Mouse (Mus musculus) C2C12 (cell line): Measurements from ENCODE around the gene Sdk1. TPM values are rescaled to one million over a fixed set of nuclear protein-coding genes. Genes with fewer than 3 reads are reported as not detected.
"Not testable (repeated sequence)": the region's sequence is repeated elsewhere in the genome, so short reads cannot be mapped to it uniquely, and the experiment has no call there.

Source experiments
- H3K27me3 ChIP-seq: one replicate; pipeline ENCODE4 v1.6.1; 2011; ENCODE audit not compliant: control insufficient read depth, insufficient read depth, insufficient read length
- H3K36me3 ChIP-seq: one replicate; pipeline ENCODE4 v1.6.1; 2011; ENCODE audit not compliant: control insufficient read depth, insufficient read depth
- H3K4me3 ChIP-seq: one replicate; pipeline ENCODE4 v1.5.1; 2011; ENCODE audit warnings: mild to moderate bottlenecking, control low read depth; ENCODE audit not compliant: poor library complexity, insufficient read depth, severe bottlenecking
- H3K79me2 ChIP-seq: one replicate; pipeline ENCODE4 v1.6.1; 2011; ENCODE audit not compliant: control insufficient read depth, insufficient read depth
- H3K79me3 ChIP-seq: one replicate; pipeline ENCODE4 v1.6.1; 2011; ENCODE audit warnings: low read depth, control low read depth
- H3ac ChIP-seq: one replicate; pipeline ENCODE3; 2011; ENCODE audit warnings: low read depth; ENCODE audit not compliant: control insufficient read depth, insufficient read length
- CEBPB ChIP-seq: IDR thresholded peaks from one replicate; pipeline ENCODE4 v1.6.1; 2011; ENCODE audit warnings: low read depth, mild to moderate bottlenecking, control low read depth, moderate library complexity
- CTCF ChIP-seq: IDR thresholded peaks from one replicate; pipeline ENCODE4 v1.5.1; 2011; ENCODE audit not compliant: control insufficient read depth, insufficient read depth, insufficient read length
- FOSL1 ChIP-seq: IDR thresholded peaks from one replicate; pipeline ENCODE4 v1.8.0; 2011; ENCODE audit warnings: mild to moderate bottlenecking, low read length; ENCODE audit not compliant: poor library complexity, insufficient read depth, severe bottlenecking
- MAX ChIP-seq: IDR thresholded peaks from one replicate; pipeline ENCODE4 v1.6.1; 2011; ENCODE audit warnings: mild to moderate bottlenecking, control low read depth
- MYOD1 ChIP-seq: IDR thresholded peaks from one replicate; pipeline ENCODE4 v1.6.1; 2011; ENCODE audit warnings: low read depth; ENCODE audit not compliant: control insufficient read depth, insufficient read length
- MYOG ChIP-seq: IDR thresholded peaks from one replicate; pipeline ENCODE4 v1.6.1; 2011; ENCODE audit not compliant: control insufficient read depth, insufficient read length; ENCODE audit errors: extremely low read depth
- USF1 ChIP-seq: IDR thresholded peaks from one replicate; pipeline ENCODE4 v1.6.1; 2011; ENCODE audit warnings: low read depth, mild to moderate bottlenecking, control low read depth, moderate library complexity
- polyA plus RNA-seq: library from polyadenylated mRNA; unstranded; fragments of >200 nt; fragmentation: generic; extraction: Trizol; gene quantifications from one replicate; pipeline ENCODE4 v1.2.1, GENCODE M21; 2012; ENCODE audit warnings: missing spikeins

The Sdk1 gene
- polyA plus RNA-seq, 1 experiment = 0.61 TPM

DNA sequence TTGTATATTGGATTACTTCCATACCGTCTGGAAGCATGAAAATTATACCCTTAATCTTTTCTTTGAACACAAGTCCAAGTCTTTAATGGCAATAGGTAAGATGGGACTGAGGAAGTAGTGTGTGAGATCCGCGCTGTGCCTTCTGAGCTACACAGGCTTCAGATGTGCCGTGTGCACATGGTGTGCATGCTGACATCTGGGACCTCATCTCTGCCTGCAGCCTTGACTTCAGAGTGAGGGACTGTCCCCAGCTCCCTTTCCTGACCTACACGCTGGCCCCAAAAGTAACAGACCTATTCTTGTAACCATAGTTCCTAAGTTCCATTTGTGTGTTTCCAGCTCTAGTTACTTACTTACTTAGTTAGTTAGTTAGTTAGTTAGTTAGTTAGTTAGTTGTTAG, 390.4 kb downstream of the Sdk1 start:
- TF ChIP-seq CEBPB = no peak
- no peak for TF ChIP-seq FOSL1
- TF ChIP-seq USF1 = no peak
- no peak for TF ChIP-seq MYOD1
- no peak for TF ChIP-seq CTCF
- TF ChIP-seq MAX = no peak
- TF ChIP-seq MYOG = no peak
- H3K79me3 ChIP-seq = no peaks in the 10 kb centered on the region
- no peak overlapping the region for H3K4me3 ChIP-seq
- H3K79me2 ChIP-seq = no peaks in the 10 kb centered on the region
- no peaks in the 10 kb centered on the region for H3K27me3 ChIP-seq
- no peak overlapping the region for H3ac ChIP-seq
- H3K36me3 ChIP-seq = no peaks in the 10 kb centered on the region

DNA sequence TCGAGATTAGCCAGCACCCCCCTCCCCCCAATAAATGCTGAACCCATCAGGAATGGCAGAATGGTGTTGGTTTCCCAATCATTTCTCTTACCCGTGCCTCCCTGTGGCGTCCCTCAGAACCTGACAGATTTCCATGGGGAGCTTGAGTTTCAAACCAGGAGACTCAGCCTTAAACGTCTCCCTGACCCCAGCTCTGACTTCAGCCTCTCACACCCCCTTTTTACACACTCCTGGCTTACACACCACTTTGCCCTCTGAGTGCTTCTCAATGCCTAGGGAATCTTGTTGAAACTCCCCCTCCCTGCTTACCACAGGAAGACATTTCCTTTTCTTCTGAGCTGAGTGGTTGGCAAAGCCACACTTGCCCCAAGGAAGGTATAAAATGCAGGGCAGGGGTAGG, 392.0 kb downstream of the Sdk1 start:
- no peaks in the 10 kb centered on the region for H3K79me2 ChIP-seq
- H3K4me3 ChIP-seq = no peak overlapping the region
- TF ChIP-seq CEBPB = no peak
- no peak for TF ChIP-seq CTCF
- no peak for TF ChIP-seq MYOD1
- TF ChIP-seq MAX = no peak
- TF ChIP-seq FOSL1 = no peak
- H3K27me3 ChIP-seq = no peaks in the 10 kb centered on the region
- H3ac ChIP-seq = no peak overlapping the region
- H3K36me3 ChIP-seq = no peaks in the 10 kb centered on the region
- no peaks in the 10 kb centered on the region for H3K79me3 ChIP-seq

DNA sequence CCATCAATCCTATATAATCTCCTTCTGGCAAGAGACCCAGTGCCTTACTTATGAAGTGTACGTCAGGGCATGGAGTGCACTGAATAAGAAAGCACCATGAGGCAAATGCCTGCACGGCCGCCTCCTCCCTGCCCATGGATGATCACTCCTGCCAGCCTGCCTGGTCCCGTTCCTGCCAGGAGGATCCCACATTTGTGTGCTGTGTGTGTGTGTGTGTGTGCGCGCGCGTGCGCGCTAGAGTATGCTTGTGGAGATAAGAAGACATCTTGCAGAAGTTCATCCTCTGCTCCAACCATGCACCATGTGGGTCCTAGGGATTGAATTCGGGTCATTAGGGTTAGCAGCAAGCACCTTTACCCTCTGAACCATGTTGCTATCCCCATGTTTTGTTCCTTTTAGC, 395.1 kb downstream of the Sdk1 start:
- no peaks in the 10 kb centered on the region for H3K27me3 ChIP-seq
- H3K79me3 ChIP-seq = no peaks in the 10 kb centered on the region
- no peaks in the 10 kb centered on the region for H3K79me2 ChIP-seq
- no peak overlapping the region for H3K4me3 ChIP-seq
- H3ac ChIP-seq = no peak overlapping the region
- H3K36me3 ChIP-seq = no peaks in the 10 kb centered on the region
- TF ChIP-seq CTCF (no peak), USF1 (no peak), MYOG (no peak), MYOD1 (no peak), FOSL1 (no peak), CEBPB (no peak), MAX (no peak)

DNA sequence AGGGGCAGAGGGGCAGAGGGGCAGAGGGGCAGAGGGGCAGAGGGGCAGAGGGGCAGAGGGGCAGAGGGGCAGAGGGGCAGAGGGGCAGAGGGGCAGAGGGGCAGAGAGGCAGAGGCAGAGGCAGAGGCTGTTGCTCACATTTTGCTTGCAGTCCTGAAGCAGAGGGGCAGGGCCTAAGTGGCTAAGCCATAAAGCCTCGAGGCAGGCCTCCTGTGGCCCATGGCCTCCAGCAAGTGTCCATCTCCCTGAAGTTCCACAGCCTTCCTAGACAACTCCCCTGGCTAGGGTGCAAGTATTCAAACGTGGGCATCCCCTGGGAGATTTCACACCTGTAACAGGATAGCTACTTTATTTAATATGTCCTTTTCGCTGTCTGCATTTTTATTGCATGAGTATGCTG, 395.8 kb downstream of the Sdk1 start:
- H3K79me3 ChIP-seq, H3K4me3 ChIP-seq, H3ac ChIP-seq, H3K27me3 ChIP-seq, H3K79me2 ChIP-seq, H3K36me3 ChIP-seq: not testable (repeated sequence)

DNA sequence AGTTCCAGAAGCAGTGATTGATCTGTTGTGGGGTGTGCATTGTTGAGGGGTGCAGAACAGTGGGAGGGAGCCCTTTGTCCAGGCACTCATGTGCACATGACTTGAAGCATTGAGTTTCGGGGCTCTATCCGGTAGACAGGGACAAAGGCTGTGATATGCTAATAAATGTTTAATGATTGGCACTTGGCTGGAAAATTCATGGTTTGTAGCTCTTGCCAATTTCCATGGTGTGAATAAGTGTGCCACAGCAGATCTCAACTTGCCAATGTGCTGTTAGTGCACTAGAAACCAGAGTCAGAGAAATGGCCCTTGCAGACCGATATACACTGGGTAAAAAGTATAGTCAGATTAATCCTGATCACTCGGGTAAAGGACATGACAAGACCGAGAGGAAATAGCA, 404.4 kb downstream of the Sdk1 start:
- Histone ChIP-seq H3K79me2 (no peaks in the 10 kb centered on the region), H3K4me3 (no peak overlapping the region), H3K36me3 (no peaks in the 10 kb centered on the region), H3ac (no peak overlapping the region), H3K79me3 (no peaks in the 10 kb centered on the region), H3K27me3 (no peaks in the 10 kb centered on the region)
- TF ChIP-seq MYOD1 = no peak
- TF ChIP-seq MAX = no peak
- TF ChIP-seq FOSL1 = no peak
- no peak for TF ChIP-seq CEBPB
- no peak for TF ChIP-seq CTCF
- no peak for TF ChIP-seq MYOG
- TF ChIP-seq USF1 = no peak

DNA sequence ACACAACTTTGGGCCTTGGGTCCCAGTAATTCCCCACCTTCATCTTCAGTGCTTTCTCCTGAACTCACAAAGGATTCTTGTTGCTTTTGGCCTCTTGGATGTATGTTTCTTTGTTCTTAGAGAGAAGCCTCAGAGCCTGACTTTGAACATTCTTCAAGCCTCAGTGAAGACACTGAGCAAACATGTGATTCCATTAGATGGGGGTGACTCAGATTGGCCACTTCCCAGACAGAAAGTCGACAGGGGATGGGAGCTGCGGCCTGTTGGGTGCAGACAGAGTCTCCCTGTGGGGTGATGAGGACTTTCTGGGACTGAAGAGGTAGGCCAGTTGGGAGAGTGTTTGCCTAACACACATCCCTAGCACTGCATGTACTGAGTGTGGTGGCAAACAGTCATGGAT, 405.3 kb downstream of the Sdk1 start:
- no peaks in the 10 kb centered on the region for H3K27me3 ChIP-seq

More for the DNA sequence above, 405.3 kb downstream of the Sdk1 start:
- Histone ChIP-seq H3K4me3 (no peak overlapping the region), H3K36me3 (no peaks in the 10 kb centered on the region), H3K79me2 (no peaks in the 10 kb centered on the region), H3K79me3 (no peaks in the 10 kb centered on the region), H3ac (no peak overlapping the region)
- TF ChIP-seq MYOG (no peak), FOSL1 (no peak), CEBPB (no peak), CTCF (no peak), USF1 (no peak), MYOD1 (no peak)
